Mouse (Mus musculus) CH12.LX (cell line): ENCODE measurements around the gene Mrpl54. TPM values are rescaled to one million over a fixed set of nuclear protein-coding genes. Genes with fewer than 3 reads are reported as not detected.

Source experiments
- DNase-seq: peaks from one replicate; pipeline ENCODE4 v3.0.0-alpha.2; 2013; ENCODE audit errors: extremely low read depth
- H3K27ac ChIP-seq: 2 replicates; pipeline ENCODE4 v1.5.1; 2012; ENCODE audit warnings: low read depth, mild to moderate bottlenecking, control low read depth, moderate library complexity; ENCODE audit not compliant: insufficient read depth
- H3K27me3 ChIP-seq: replicated peaks from 2 replicates; pipeline ENCODE3; 2012; ENCODE audit warnings: inconsistent platforms
- H3K36me3 ChIP-seq, 2 experiments: replicated peaks in 1 of 2; 2 replicates each; pipeline versions ENCODE3 to v1.6.1; 2012; ENCODE audit warnings: inconsistent platforms in 1 of 2, low read length in 1 of 2, mild to moderate bottlenecking in 1 of 2, mixed read lengths in 1 of 2, moderate library complexity in 1 of 2; ENCODE audit not compliant: control insufficient read depth in 1 of 2, insufficient read depth in 1 of 2
- H3K4me1 ChIP-seq, 2 experiments: 2 replicates each; pipeline ENCODE4 v1.6.1; 2012; ENCODE audit warnings: inconsistent platforms in 1 of 2, moderate library complexity in 1 of 2; ENCODE audit not compliant: insufficient read depth in 2 of 2, control insufficient read depth in 1 of 2
- H3K4me2 ChIP-seq: 2 replicates; pipeline ENCODE4 v1.6.1; 2012; ENCODE audit warnings: low read depth, mild to moderate bottlenecking, control low read depth; ENCODE audit not compliant: poor library complexity, insufficient read depth, severe bottlenecking
- H3K4me3 ChIP-seq, 3 experiments: fragments of 150-350 bp in 1 of 3; sonication (generic) in 1 of 3; replicated peaks in 1 of 3; 2 replicates each; pipeline versions ENCODE3 to v1.5.1; 2011 to 2012; ENCODE audit warnings: low read depth in 2 of 3, low read length in 2 of 3, mild to moderate bottlenecking in 2 of 3, moderate library complexity in 2 of 3, control low read depth in 1 of 3, improper control_type of control experiment in 1 of 3, inconsistent platforms in 1 of 3, mixed read lengths in 1 of 3; ENCODE audit not compliant: poor library complexity in 1 of 3
- H3K79me2 ChIP-seq: replicated peaks from 2 replicates; pipeline ENCODE4 v1.6.1; 2012; ENCODE audit warnings: mild to moderate bottlenecking, moderate library complexity; ENCODE audit not compliant: control insufficient read depth, poor library complexity, insufficient read depth, severe bottlenecking; ENCODE audit errors: extremely low read depth
- H3K9ac ChIP-seq: 2 replicates; pipeline ENCODE4 v1.6.1; 2012; ENCODE audit warnings: low read depth, mild to moderate bottlenecking, control low read depth, moderate library complexity; ENCODE audit not compliant: insufficient read depth
- H3K9me3 ChIP-seq: replicated peaks from 2 replicates; pipeline ENCODE3; 2012; ENCODE audit warnings: low read length, inconsistent platforms, mixed read lengths
- BHLHE40 ChIP-seq: IDR thresholded peaks from 2 replicates; pipeline ENCODE4 v1.6.1; 2011; ENCODE audit warnings: mild to moderate bottlenecking, low read depth, low read length, improper control_type of control experiment
- CHD1 ChIP-seq: IDR thresholded peaks from 2 replicates; pipeline ENCODE4 v1.6.1; 2012; ENCODE audit warnings: low read depth, low read length, improper control_type of control experiment, inconsistent platforms
- CTCF ChIP-seq, 2 experiments: IDR thresholded peaks in 1 of 2; conservative IDR thresholded peaks in 1 of 2; 2 replicates each; pipeline ENCODE4 v1.5.1; 2011 to 2012; ENCODE audit warnings: low read depth in 2 of 2, low read length in 2 of 2, improper control_type of control experiment in 1 of 2, inconsistent platforms in 1 of 2, mild to moderate bottlenecking in 1 of 2, moderate library complexity in 1 of 2
- E2F4 ChIP-seq: IDR thresholded peaks from 2 replicates; pipeline ENCODE4 v1.6.1; 2011; ENCODE audit warnings: low read depth, low read length, improper control_type of control experiment; ENCODE audit not compliant: insufficient replicate concordance
- EP300 ChIP-seq: IDR thresholded peaks from 2 replicates; pipeline ENCODE4 v1.6.1; 2011; ENCODE audit warnings: low read length, improper control_type of control experiment
- GABPA ChIP-seq: IDR thresholded peaks from 2 replicates; pipeline ENCODE4 v1.6.1; 2012; ENCODE audit warnings: low read depth, low read length, improper control_type of control experiment, inconsistent platforms; ENCODE audit not compliant: insufficient replicate concordance
- KAT2A ChIP-seq: IDR thresholded peaks from 2 replicates; pipeline ENCODE4 v1.6.1; 2012; ENCODE audit warnings: low read length, improper control_type of control experiment, inconsistent platforms; ENCODE audit not compliant: insufficient replicate concordance
- MAX ChIP-seq: IDR thresholded peaks from 2 replicates; pipeline ENCODE4 v1.6.1; 2011; ENCODE audit warnings: low read length, improper control_type of control experiment
- MYC ChIP-seq: IDR thresholded peaks from 2 replicates; pipeline ENCODE4 v1.6.1; 2011; ENCODE audit warnings: low read depth, mild to moderate bottlenecking, improper control_type of control experiment, low read length
- NRF1 ChIP-seq: IDR thresholded peaks from 2 replicates; pipeline ENCODE4 v1.6.1; 2014; ENCODE audit warnings: low read depth, mild to moderate bottlenecking, inconsistent platforms, low read length, improper control_type of control experiment, moderate library complexity
- POLR2AphosphoS2 ChIP-seq: IDR thresholded peaks from 2 replicates; pipeline ENCODE4 v1.6.1; 2011; ENCODE audit warnings: low read depth, low read length, improper control_type of control experiment
- RAD21 ChIP-seq: IDR thresholded peaks from 2 replicates; pipeline ENCODE4 v1.6.1; 2011; ENCODE audit warnings: low read depth, mild to moderate bottlenecking, low read length, improper control_type of control experiment, moderate library complexity
- SIN3A ChIP-seq: IDR thresholded peaks from 2 replicates; pipeline ENCODE4 v1.6.1; 2012; ENCODE audit warnings: low read length, improper control_type of control experiment, inconsistent platforms
- SMC3 ChIP-seq: IDR thresholded peaks from 2 replicates; pipeline ENCODE4 v1.6.1; 2011; ENCODE audit warnings: low read depth, low read length, improper control_type of control experiment
- TCF12 ChIP-seq: IDR thresholded peaks from 2 replicates; pipeline ENCODE4 v1.6.1; 2014; ENCODE audit warnings: low read depth, mild to moderate bottlenecking, inconsistent platforms, low read length, improper control_type of control experiment
- ZKSCAN1 ChIP-seq: IDR thresholded peaks from 2 replicates; pipeline ENCODE4 v1.6.1; 2012; ENCODE audit warnings: low read depth, inconsistent platforms, low read length, improper control_type of control experiment, borderline replicate concordance
- dilution Hi-C: fragments of 300-500 bp; cut with MboI; formaldehyde crosslinking; loops from 2 replicates; pipeline ENCODE4 v1.14.3; 2020; ENCODE audit warnings: low sequenced_read_pairs; ENCODE audit not compliant: extremely low pct_unique_long_range_greater_than_20kb, extremely low pct_ligation_motif_present
- in situ Hi-C: fragments of 300-500 bp; cut with MboI; formaldehyde crosslinking; loops from 3 replicates; pipeline ENCODE4 v1.14.3; 2019; ENCODE audit warnings: low sequenced_read_pairs, low pct_ligation_motif_present, low pct_unique_long_range_greater_than_20kb, mixed read lengths
- polyA plus RNA-seq: library from polyadenylated mRNA; unstranded; fragments of >175 nt; gene quantifications from 2 replicates; pipeline ENCODE4 v1.2.1, GENCODE M21; 2012; ENCODE audit warnings: low read depth; ENCODE audit not compliant: insufficient read length
- total RNA-seq, 2 experiments: library from RNA; depleted of rRNA; stranded (reverse); fragments of 300-350 nt in 1 of 2; fragments of >200 nt in 1 of 2; gene quantifications; 2 replicates each; pipeline ENCODE4 v1.2.3; 2012 to 2014

Gene Mrpl54
- total and polyA plus RNA-seq, 3 experiments: 104 to 167 (median 128) TPM

DNA sequence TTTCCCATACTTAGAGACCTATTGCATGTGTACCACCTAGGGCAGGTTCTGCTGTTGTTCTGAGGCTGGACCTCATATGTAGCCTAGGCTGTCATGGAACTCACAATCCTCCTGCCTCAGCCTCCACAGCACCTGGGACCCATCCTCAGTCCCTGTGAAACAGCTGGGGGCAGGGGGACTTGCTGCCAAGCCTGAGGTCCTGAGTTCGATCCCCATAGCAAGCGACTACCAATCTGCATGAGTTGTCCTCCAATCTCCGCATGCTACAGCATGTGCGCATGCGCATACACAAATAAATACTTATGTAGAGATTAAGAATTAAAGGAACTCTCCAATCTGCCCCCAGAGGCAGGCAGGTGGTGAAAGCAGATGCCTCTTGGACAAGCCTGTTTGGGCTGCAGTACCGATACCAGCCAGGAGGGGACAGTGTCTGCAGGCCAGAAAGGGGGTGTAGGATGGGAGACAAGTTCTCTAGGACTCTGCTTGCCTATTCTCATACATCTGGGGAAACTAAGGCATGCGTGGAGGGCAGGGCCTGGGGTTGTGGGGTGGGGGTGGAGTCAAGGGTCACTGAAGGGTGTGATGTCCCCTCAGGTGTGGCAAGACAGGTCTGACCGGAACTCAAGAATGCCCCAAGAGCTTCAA, 20.9 kb upstream of the Mrpl54 start:
- Histone ChIP-seq H3K4me3 (no peak overlapping the region), H3K4me2 (no peak overlapping the region), H3K79me2 (no peaks in the 10 kb centered on the region), H3K9me3 (no peaks in the 10 kb centered on the region), H3K36me3 (no peaks in the 10 kb centered on the region), H3K27me3 (peaks cover 28% of the 10 kb centered on the region), H3K27ac (no peak overlapping the region), H3K9ac (no peak overlapping the region), H3K4me1 (peaks cover 9 to 55% of the 10 kb centered on the region in 2 experiments; a peak in 3 of 4 replicates)
- in situ Hi-C loops (loop anchor here (5.0 kb wide), 1 partner anchor 90 kb away; no protein-coding TSS in a partner anchor), dilution Hi-C loops (no loop called here)
- DNase-seq: peak; percentile 74
- TF ChIP-seq CTCF (conservative IDR thresholded peaks at IDR 0.05 in 1 of 2, IDR thresholded peaks at IDR 0.05 in 1 of 2; ENCODE audit: low read depth in 2 of 2, low read length in 2 of 2) (peak; percentile 85 to 100), SMC3 (peak; percentile 75), RAD21 (peak; percentile 66), GABPA (no peak), E2F4 (no peak)

DNA sequence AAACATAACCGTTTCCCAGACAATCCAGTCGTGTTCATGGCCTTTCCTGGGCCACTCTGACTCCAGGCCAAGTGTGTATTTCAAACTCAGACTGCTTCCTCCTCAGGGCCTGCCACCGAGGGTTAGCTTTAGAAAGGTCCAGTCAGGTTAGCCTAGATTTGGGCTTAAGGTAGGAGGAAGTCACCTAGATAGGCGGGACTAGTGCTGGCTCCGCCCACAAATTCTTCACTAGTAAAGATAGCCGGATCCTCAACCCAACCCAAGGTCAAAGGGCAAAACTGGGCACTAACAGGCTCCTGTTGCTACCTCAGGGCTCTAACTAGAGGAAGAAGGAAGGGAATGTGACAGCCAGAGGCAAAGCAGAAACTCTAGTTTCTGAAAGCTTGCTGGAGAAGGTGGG, 19.9 kb upstream of the Mrpl54 start:
- TF ChIP-seq BHLHE40: no peak
- no peak for TF ChIP-seq POLR2AphosphoS2
- TF ChIP-seq TCF12: no peak
- no peak for TF ChIP-seq KAT2A
- no peak for TF ChIP-seq NRF1
- no peak for TF ChIP-seq CHD1
- TF ChIP-seq MYC: no peak
- TF ChIP-seq SIN3A: no peak
- TF ChIP-seq E2F4: no peak
- TF ChIP-seq EP300: no peak
- no peak for TF ChIP-seq MAX
- no peak for TF ChIP-seq ZKSCAN1
- H3K9ac ChIP-seq: no peak overlapping the region
- H3K36me3 ChIP-seq: no peaks in the 10 kb centered on the region
- no peak overlapping the region for H3K4me3 ChIP-seq
- H3K9me3 ChIP-seq: peaks cover under 1% of the 10 kb centered on the region
- H3K27ac ChIP-seq: no peak overlapping the region
- peaks cover 9 to 46% of the 10 kb centered on the region in 2 experiments; a peak in 3 of 4 replicates for H3K4me1 ChIP-seq
- dilution Hi-C loops (no loop called here), in situ Hi-C loops (loop anchor here (5.0 kb wide), 1 partner anchor 89 kb away; no protein-coding TSS in a partner anchor)
- H3K79me2 ChIP-seq: no peaks in the 10 kb centered on the region
- 0 out of 2 replicates have a peak overlapping the region, but pooled peaks have one; percentile 76 for H3K4me2 ChIP-seq
- H3K27me3 ChIP-seq: peaks cover 32% of the 10 kb centered on the region
- no peak for DNase-seq
